Mouse (Mus musculus): ENCODE data around the gene Tsc22d3. TPM values are rescaled to one million over a fixed set of nuclear protein-coding genes. Genes with fewer than 3 reads are reported as not detected.

Tsc22d3 gene
- polyA plus RNA-seq, 1 experiment from 2014 or later: 184 TPM

DNA sequence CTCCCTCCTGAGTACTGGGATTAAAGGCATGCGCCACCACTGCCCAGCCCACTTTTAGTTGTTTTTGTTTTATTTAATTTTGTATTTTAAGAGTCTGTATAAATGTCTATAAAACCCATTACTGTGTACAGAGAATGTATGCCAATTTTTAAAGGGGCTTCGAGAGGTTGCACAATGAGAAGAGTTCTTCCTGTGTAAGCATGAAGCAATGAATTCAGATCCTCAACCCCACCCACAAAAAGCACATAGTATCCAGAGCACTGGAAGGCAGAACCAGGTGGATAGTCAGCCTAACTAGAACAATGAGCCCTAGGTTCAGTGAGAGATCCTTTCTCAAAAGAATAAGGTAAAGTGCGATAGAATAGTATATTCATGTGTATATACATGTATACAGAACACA, 110.3 kb downstream of the Tsc22d3 start:
- 89% methylated on average over 3 of the region's 3 CpGs for WGBS (ENCODE audit: insufficient replicate concordance)

More for the DNA sequence above, 110.3 kb downstream of the Tsc22d3 start:
- H3K9ac ChIP-seq (ENCODE audit: low read depth, low read length): no peak overlapping the region
- H3K4me2 ChIP-seq: no peak overlapping the region
- no peaks in the 10 kb centered on the region for H3K4me1 ChIP-seq (ENCODE audit: control insufficient read depth, insufficient read depth, low read length)
- no peaks in the 10 kb centered on the region for H3K27me3 ChIP-seq (ENCODE audit: control insufficient read depth, insufficient read depth, low read length)
- no peak overlapping the region for H3K27ac ChIP-seq (ENCODE audit: low read depth, low read length)
- no peak overlapping the region for H3K4me3 ChIP-seq (ENCODE audit: low read depth, low read length)
- H3K9me3 ChIP-seq (replicated peaks; ENCODE audit: control insufficient read depth, low read length): no peaks in the 10 kb centered on the region
- H3K36me3 ChIP-seq (ENCODE audit: control insufficient read depth, insufficient read depth, low read length): no peaks in the 10 kb centered on the region
- ATAC-seq (replicated peaks; ENCODE audit: insufficient number of reproducible peaks, low FRiP score, low TSS enrichment): no peak

Other genes starting within 250 kb of the Tsc22d3 start
- gene Prps1, start 144.0 kb downstream of the Tsc22d3 start, polyA plus RNA-seq (2014; fragmentation: Nextera tagmentation; extraction: Ambion mirVana): 59.5 and 70.2 TPM in 2 replicates
- 13.8 and 17.7 TPM in 2 replicates for gene Mid2, start 63.9 kb upstream of the Tsc22d3 start, polyA plus RNA-seq (2014; fragmentation: Nextera tagmentation; extraction: Ambion mirVana)
- gene Tex13b, start 212.8 kb upstream of the Tsc22d3 start, polyA plus RNA-seq (2014; fragmentation: Nextera tagmentation; extraction: Ambion mirVana): not detected in 2 replicates

Data from heart, embryonic 11.5 days (tissue).